ENCODE assay signal across 25 mouse cellular contexts in the genomic region with DNA sequence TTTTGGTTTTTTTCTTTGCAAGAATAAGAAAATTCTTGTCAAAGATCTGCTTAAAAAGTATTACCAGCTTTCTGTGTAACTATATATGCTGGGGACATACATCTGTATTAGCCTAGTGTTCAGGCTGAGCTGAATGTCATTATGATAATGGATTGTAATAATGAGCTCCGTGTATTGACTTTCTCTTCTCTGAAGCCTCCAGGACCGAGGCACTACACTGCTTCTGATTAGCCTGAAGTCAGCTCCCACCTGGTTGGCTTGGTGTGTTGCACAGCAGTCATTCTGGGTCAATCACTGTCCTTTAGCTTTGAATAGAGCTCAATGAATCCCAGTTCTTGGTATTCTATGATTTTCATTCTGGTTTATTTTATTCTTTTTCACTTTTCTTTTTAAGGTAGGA.
"Had no signal": no experiment of that assay in that cellular context is flagged by ENCODE, and none has a peak within 500 bp of the region (broad histone marks: within the 10 kb centered on the region; RNA-seq: fewer than 3 reads in every experiment).

No protein-coding gene starts in this region.

- H3K4me2 ChIP-seq: heart, embryonic 11.5 days; heart, embryonic 13.5 days; heart, embryonic 15.5 days; hindbrain, embryonic 13.5 days; hindbrain, embryonic 15.5 days; kidney, embryonic 15.5 days; limb, embryonic 12.5 days; liver, embryonic 11.5 days had no signal

- ATAC-seq: hindbrain, postnatal 0 days; intestine, embryonic 16.5 days had no signal

- H3K27me3 ChIP-seq: heart, embryonic 13.5 days; heart, embryonic 15.5 days; hindbrain, embryonic 13.5 days; hindbrain, embryonic 15.5 days; kidney, embryonic 15.5 days; limb, embryonic 12.5 days had no signal

- H3K4me1 ChIP-seq: heart, embryonic 13.5 days; heart, embryonic 15.5 days; hindbrain, embryonic 13.5 days; hindbrain, embryonic 15.5 days; kidney, embryonic 15.5 days; limb, embryonic 10.5 days; limb, embryonic 12.5 days had no signal

- H3K36me3 ChIP-seq: heart, embryonic 13.5 days; heart, embryonic 15.5 days; hindbrain, embryonic 13.5 days; hindbrain, embryonic 15.5 days; kidney, embryonic 15.5 days; limb, embryonic 10.5 days; limb, embryonic 12.5 days had no signal

- H3K9ac ChIP-seq: heart, embryonic 13.5 days; heart, embryonic 15.5 days; hindbrain, embryonic 13.5 days; hindbrain, embryonic 15.5 days; kidney, embryonic 15.5 days; limb, embryonic 12.5 days had no signal

- H3K9me3 ChIP-seq: heart, embryonic 15.5 days; hindbrain, embryonic 13.5 days; hindbrain, embryonic 15.5 days; kidney, embryonic 15.5 days; limb, embryonic 10.5 days; limb, embryonic 12.5 days had no signal

- H3K27ac ChIP-seq: heart, adult 2 months; heart, embryonic 13.5 days; heart, embryonic 15.5 days; hindbrain, embryonic 13.5 days; hindbrain, embryonic 15.5 days; hindbrain, postnatal 0 days; kidney, embryonic 15.5 days; kidney, postnatal 0 days; limb, embryonic 10.5 days; limb, embryonic 12.5 days had no signal

- H3K4me3 ChIP-seq: heart, adult 2 months; heart, embryonic 13.5 days; heart, embryonic 15.5 days; hindbrain, embryonic 13.5 days; hindbrain, embryonic 15.5 days; kidney, embryonic 15.5 days; limb, embryonic 10.5 days; limb, embryonic 12.5 days had no signal

- DNase-seq: gastrocnemius, postnatal 14 days; gastrocnemius, postnatal 36 days; heart, adult 2 months; heart, postnatal 14 days; heart, postnatal 36 days; kidney, adult 11 months; kidney, adult 2 months; kidney, adult 9 months; kidney, postnatal 14 days; kidney, postnatal 36 days; layer of hippocampus, adult 9-11 months; layer of hippocampus, postnatal 36 days; liver had no signal
